Mouse (Mus musculus) midbrain, postnatal 0 days (tissue): ENCODE data around the gene Msx1. TPM values are rescaled to one million over a fixed set of nuclear protein-coding genes. Genes with fewer than 3 reads are reported as not detected.

Source experiments
- ATAC-seq: fragments of 200-750 bp; cut with Nextera tagmentation; 2 replicates; pipeline ENCODE4 v1.8.0; 2017; ENCODE audit warnings: moderate number of reproducible peaks, mild to moderate bottlenecking, moderate TSS enrichment, moderate library complexity; ENCODE audit not compliant: low FRiP score
- DNase-seq: peaks from one replicate; pipeline ENCODE4 v3.0.0-alpha.2; 2015; ENCODE audit warnings: low spot score
- H3K27ac ChIP-seq: fragments of 300-500 bp; sonication (generic); 2 replicates; pipeline ENCODE4 v1.5.1; 2014; ENCODE audit warnings: low read depth, mild to moderate bottlenecking, low read length, mixed read lengths
- H3K27me3 ChIP-seq: fragments of 300-500 bp; sonication (generic); 2 replicates; pipeline ENCODE4 v1.6.1; 2014; ENCODE audit warnings: low read length, control low read depth, mixed read lengths; ENCODE audit not compliant: insufficient read depth
- H3K36me3 ChIP-seq: fragments of 300-500 bp; sonication (generic); 2 replicates; pipeline ENCODE4 v1.6.1; 2014; ENCODE audit warnings: low read length, control low read depth, mixed read lengths; ENCODE audit not compliant: insufficient read depth
- H3K4me1 ChIP-seq: fragments of 300-500 bp; sonication (generic); 2 replicates; pipeline ENCODE4 v1.6.1; 2014; ENCODE audit warnings: mild to moderate bottlenecking, control low read depth, antibody characterized with exemption, low read length, mixed read lengths; ENCODE audit not compliant: insufficient read depth
- H3K4me2 ChIP-seq: fragments of 300-500 bp; sonication (generic); 2 replicates; pipeline ENCODE4 v1.6.1; 2014; ENCODE audit warnings: low read depth, mild to moderate bottlenecking, low read length, mixed read lengths; ENCODE audit not compliant: poor library complexity, severe bottlenecking
- H3K4me3 ChIP-seq: fragments of 300-500 bp; sonication (generic); 2 replicates; pipeline ENCODE4 v1.5.1; 2014; ENCODE audit warnings: low read depth, mild to moderate bottlenecking, low read length, moderate library complexity
- H3K9ac ChIP-seq: fragments of 300-500 bp; sonication (generic); replicated peaks from 2 replicates; pipeline ENCODE4 v1.6.1; 2014; ENCODE audit warnings: mild to moderate bottlenecking, low read length, moderate library complexity, mixed read lengths; ENCODE audit not compliant: poor library complexity, severe bottlenecking
- H3K9me3 ChIP-seq: fragments of 300-500 bp; sonication (generic); 2 replicates; pipeline ENCODE4 v1.6.1; 2016; ENCODE audit warnings: low read length, control low read depth
- CTCF ChIP-seq: IDR thresholded peaks from 2 replicates; pipeline ENCODE4 v1.5.1; 2016; ENCODE audit warnings: antibody characterized with exemption, mild to moderate bottlenecking
- WGBS: fragments of 180-500 bp; shearing (Covaris S2); extraction: QIAGEN DNeasy Blood & Tissue Kit; methylation state at CpG from one replicate; pipeline ENCODE4 v1.1.7; 2014; 5-methylcytosine and 5-hydroxymethylcytosine counted together
- polyA plus RNA-seq: library from polyadenylated mRNA; unstranded; fragments of >200 nt; fragmentation: Nextera tagmentation; extraction: Ambion mirVana; gene quantifications from 2 replicates; pipeline ENCODE4 v1.2.1, GENCODE M21; 2015
- total RNA-seq: library from RNA; depleted of rRNA; stranded (reverse); fragments of >200 nt; gene quantifications from 2 replicates; pipeline ENCODE4 v1.2.3, GENCODE M21; 2014

The Msx1 gene
- total and polyA plus RNA-seq, 2 experiments from 2014 or later, result 8.0 to 12.2 TPM

DNA sequence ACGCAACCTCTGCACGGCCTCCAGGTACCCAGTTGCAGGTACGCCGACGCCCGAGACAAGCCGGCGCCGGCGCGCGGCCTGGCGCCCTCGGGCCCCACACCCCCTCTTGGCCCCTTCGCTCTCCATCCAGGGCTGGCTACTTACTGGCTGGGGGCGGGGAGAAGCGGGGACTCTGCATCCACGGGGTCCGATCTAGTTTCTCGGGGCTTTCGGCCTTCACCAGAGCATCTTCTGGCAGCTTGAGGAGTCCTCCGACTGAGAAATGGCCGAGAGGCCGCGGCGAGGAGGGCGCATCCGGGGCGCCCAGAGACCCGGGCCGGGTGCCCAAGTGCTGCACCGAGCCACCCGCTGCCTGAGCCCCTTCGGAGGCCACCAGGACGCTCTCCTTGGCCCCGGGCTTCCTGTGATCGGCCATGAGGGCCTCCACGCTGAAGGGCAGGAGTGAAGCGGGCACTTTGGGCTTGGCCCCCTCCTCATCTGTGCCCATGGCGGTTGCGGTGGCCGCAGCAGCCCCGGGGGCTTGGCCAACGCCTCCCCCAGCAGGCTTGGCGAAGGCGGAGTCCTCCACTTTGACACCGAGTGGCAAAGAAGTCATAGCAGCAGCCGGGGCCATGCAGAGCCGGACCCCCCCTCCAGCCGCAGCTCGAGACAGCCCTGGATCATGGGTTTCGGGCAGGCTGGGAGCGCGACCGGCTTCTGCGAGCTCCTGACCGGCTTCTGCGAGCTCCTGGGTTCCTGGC is 492 bp downstream of the Msx1 start:
- WGBS, result 1% methylated on average over 49 of the region's 58 CpGs
- Histone ChIP-seq H3K9me3 (no peaks in the 10 kb centered on the region), H3K36me3 (no peaks in the 10 kb centered on the region), H3K4me3 (peak overlapping the region; percentile 33), H3K27ac (no peak overlapping the region), H3K4me1 (no peaks in the 10 kb centered on the region), H3K4me2 (peak overlapping the region; percentile 51), H3K9ac (no peak overlapping the region), H3K27me3 (peaks cover 67% of the 10 kb centered on the region)
- DNase-seq (no peak), ATAC-seq (peak; percentile 38; the same call in 1 of the 2 replicates)
- TF ChIP-seq CTCF, result no peak

DNA sequence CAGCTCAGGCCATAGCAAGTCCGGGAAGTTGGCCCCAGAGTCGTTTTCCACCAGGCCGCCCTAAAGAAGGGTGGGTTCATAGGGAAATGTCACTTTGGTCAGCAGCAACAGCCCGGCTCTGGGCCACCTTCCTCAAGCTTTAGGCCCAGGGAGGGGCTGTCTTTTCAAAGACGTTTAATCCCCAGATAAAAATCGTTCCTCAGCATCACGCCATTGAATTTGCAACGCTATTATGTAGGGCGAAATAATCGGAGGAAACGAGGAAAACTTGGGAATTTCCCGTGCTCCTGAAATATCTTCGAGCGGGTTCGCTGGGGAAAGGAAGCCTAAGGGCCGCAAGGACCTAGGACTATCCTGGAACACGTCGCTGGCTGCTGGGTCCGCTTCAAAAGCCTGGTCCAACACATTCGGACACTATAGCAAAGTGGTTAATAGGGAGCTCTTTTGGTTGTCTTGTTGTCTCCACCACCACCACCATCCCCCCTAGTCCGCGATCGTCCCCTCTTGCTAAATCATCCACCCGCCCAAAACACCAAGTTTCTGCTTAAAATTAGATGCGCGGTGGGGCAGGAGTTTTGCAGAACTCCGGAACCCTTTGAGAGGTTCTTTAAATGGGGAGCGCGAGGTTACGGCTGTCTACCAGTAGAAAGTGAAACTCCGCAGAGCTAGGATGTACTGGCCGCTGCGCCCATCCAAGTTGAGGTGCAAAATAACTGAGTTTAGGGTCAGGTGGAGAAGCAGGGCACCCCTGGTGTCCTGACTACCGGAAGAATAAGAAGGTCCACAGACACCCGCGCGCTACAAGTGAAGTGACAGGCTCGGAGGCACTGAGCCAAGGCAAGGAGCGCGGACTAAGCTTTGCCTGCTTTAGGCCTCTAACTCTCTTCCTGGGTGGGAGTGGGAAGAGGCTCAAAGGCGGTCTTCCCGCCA is 1.3 kb downstream of the Msx1 start:
- peak overlapping the region; percentile 51 for H3K4me2 ChIP-seq
- H3K4me3 ChIP-seq, result peak overlapping the region; percentile 33
- H3K9ac ChIP-seq, result no peak overlapping the region
- no peak for ATAC-seq
- 1% methylated on average over 42 of the region's 42 CpGs for WGBS
- H3K4me1 ChIP-seq, result no peaks in the 10 kb centered on the region
- H3K36me3 ChIP-seq, result no peaks in the 10 kb centered on the region
- H3K27ac ChIP-seq, result no peak overlapping the region
- no peaks in the 10 kb centered on the region for H3K9me3 ChIP-seq
- TF ChIP-seq CTCF, result no peak
- DNase-seq, result no peak
- H3K27me3 ChIP-seq, result peaks cover 66% of the 10 kb centered on the region

DNA sequence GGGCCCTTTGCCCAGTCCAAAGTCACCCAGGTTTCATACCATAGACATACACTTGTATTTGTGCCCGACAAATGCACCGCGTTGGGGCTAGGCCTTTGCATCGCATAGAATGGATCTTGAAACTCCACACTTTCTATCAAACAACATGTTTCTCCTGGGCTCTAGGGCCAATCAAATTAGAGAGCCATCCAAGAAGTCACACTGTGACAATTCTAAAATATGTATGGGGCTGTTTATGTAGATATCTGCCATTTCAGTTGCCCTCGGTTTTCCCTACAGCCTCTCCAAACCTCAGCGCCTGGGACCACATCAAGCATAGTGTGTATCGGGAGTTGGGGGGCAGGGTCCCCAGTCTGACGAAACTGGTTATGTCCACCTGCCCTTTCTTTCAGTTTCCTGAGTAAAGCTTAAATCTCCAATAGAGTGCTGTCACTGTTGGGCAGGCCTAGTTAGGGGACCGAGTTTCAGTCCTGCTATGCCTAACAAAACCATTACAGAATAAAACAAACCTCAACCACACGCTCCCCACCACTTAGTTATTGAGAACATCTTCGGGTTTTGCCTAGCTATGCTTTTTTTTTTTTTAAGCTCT is 2.2 kb downstream of the Msx1 start:
- no peak for DNase-seq
- TF ChIP-seq CTCF, result no peak

DNA sequence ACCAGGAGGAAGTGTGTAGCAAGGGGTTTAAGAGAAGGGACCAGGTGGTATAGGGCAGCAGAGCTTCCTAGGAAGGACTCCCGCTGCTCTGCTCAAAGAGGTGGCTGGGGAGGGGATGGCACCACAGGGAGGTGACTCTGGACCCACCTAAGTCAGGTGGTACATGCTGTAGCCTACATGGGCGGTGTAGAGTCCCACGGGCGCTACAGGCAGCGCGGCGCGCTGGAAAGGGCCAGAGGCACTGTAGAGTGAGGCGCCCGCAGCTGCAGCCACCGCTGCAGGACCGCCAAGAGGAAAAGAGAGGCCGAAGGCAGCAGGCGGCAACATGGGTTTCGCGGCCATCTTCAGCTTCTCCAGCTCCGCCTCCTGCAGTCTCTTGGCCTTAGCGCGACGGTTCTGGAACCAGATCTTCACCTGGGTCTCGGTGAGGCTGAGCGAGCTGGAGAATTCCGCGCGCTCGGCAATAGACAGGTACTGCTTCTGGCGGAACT is 3.2 kb downstream of the Msx1 start:
- Histone ChIP-seq H3K9me3 (no peaks in the 10 kb centered on the region), H3K4me1 (no peaks in the 10 kb centered on the region), H3K27me3 (peaks cover 71% of the 10 kb centered on the region), H3K27ac (no peak overlapping the region), H3K4me2 (no peak overlapping the region), H3K4me3 (no peak overlapping the region), H3K9ac (no peak overlapping the region), H3K36me3 (no peaks in the 10 kb centered on the region)
- ATAC-seq (no peak), DNase-seq (no peak)
- no peak for TF ChIP-seq CTCF
- WGBS, result 3% methylated on average over 27 of the region's 27 CpGs

More for the DNA sequence above, 2.2 kb downstream of the Msx1 start:
- Histone ChIP-seq H3K9me3 (no peaks in the 10 kb centered on the region), H3K27me3 (peaks cover 69% of the 10 kb centered on the region), H3K4me2 (no peak overlapping the region), H3K4me1 (no peaks in the 10 kb centered on the region), H3K36me3 (no peaks in the 10 kb centered on the region), H3K9ac (no peak overlapping the region), H3K27ac (no peak overlapping the region), H3K4me3 (no peak overlapping the region)
- WGBS, result 11% methylated on average over 11 of the region's 11 CpGs
- no peak for ATAC-seq

DNA sequence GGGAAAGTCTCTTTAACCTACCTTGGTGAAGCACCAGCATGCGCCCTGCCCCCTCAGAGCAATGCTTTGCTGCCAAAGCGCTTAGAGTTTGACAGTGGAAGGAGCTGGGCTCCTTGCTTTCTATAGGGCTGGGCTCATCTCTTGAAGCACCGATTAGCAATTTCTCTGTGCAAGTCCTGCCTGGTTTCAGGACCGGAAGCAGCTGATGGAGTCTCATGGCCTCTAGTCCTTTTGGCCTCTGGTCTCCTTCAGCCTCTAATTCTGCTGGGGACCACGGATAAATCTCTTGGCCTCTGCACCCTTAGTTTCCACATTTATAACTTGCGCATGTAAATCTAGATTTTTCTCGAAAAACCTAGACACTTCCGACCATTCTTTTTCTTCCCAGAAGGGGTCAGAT is 3.7 kb downstream of the Msx1 start:
- Histone ChIP-seq H3K27ac (no peak overlapping the region), H3K4me2 (no peak overlapping the region), H3K9me3 (no peaks in the 10 kb centered on the region), H3K4me1 (no peaks in the 10 kb centered on the region), H3K27me3 (peaks cover 76% of the 10 kb centered on the region), H3K36me3 (no peaks in the 10 kb centered on the region), H3K4me3 (no peak overlapping the region), H3K9ac (no peak overlapping the region)
- DNase-seq (no peak), ATAC-seq (no peak)
- TF ChIP-seq CTCF, result no peak
- 18% methylated on average over 8 of the region's 8 CpGs for WGBS
